Mouse (Mus musculus): Measurements from ENCODE around the gene Farsa. TPM values are rescaled to one million over a fixed set of nuclear protein-coding genes. Genes with fewer than 3 reads are reported as not detected.
A peak's percentile ranks its signal among the peaks of the same experiment; 100 is the strongest.

Farsa gene
- polyA plus RNA-seq, 1 experiment from 2014 or later, result 83.1 TPM

- peaks cover 56% of the 10 kb centered on the region for H3K4me1 ChIP-seq (replicated peaks)
- peak; percentile 100 for DNase-seq
- peak within 1 kb of the TSS; percentile 92 for H3K9ac ChIP-seq
Observed at GRCm38 (mm10) chr8:84846722-84847572, 9.8 kb upstream of the Farsa start, which contains the start of gene Calr. Calr (minus strand) TSS chr8:84846934.

GRCm38 (mm10) chr8:84847684-84848435 is 8.9 kb upstream of the Farsa start:
- peak overlapping the region; percentile 70 for H3K4me3 ChIP-seq (replicated peaks)
- H3K4me2 ChIP-seq, result peak overlapping the region; percentile 89
- H3K27ac ChIP-seq, result peak overlapping the region; percentile 97
- H3K36me3 ChIP-seq, result peaks cover 33% of the 10 kb centered on the region
- no peak for DNase-seq
- no peaks in the 10 kb centered on the region for H3K9me3 ChIP-seq (replicated peaks)
- ATAC-seq (ENCODE audit: low read depth), result no peak
- H3K9ac ChIP-seq, result peak overlapping the region; percentile 82
- H3K27me3 ChIP-seq, result no peaks in the 10 kb centered on the region
- peaks cover 48% of the 10 kb centered on the region for H3K4me1 ChIP-seq (replicated peaks)
- WGBS (ENCODE audit: insufficient replicate concordance), result 9% methylated on average over 6 of the region's 6 CpGs

More at GRCm38 (mm10) chr8:84846722-84847572, 9.8 kb upstream of the Farsa start, which contains the start of gene Calr:
- Histone ChIP-seq H3K27ac (peak within 1 kb of the TSS; percentile 97), H3K27me3 (no peaks in the 10 kb centered on the region), H3K9me3 (replicated peaks) (no peaks in the 10 kb centered on the region), H3K36me3 (peaks cover 42% of the 10 kb centered on the region), H3K4me3 (replicated peaks) (peak within 1 kb of the TSS; percentile 89), H3K4me2 (peak within 1 kb of the TSS; percentile 89)
- WGBS (ENCODE audit: insufficient replicate concordance), result under 1% methylated on average over 54 of the region's 55 CpGs
- ATAC-seq (ENCODE audit: low read depth), result peak; percentile 98

GRCm38 (mm10) chr8:84856434-84856833 is 355 bp upstream of the Farsa start:
- peaks cover 33% of the 10 kb centered on the region for H3K36me3 ChIP-seq
- H3K4me1 ChIP-seq (replicated peaks), result peaks cover 27% of the 10 kb centered on the region
- H3K4me3 ChIP-seq (replicated peaks), result peak overlapping the region; percentile 79
- H3K9me3 ChIP-seq (replicated peaks), result no peaks in the 10 kb centered on the region
- DNase-seq (no peak), ATAC-seq (ENCODE audit: low read depth) (peak; percentile 4; the same call in 1 of the 2 replicates)
- no peak overlapping the region for H3K9ac ChIP-seq
- H3K4me2 ChIP-seq, result no peak overlapping the region; the same call in 1 of the 2 replicates
- 89% methylated on average over 3 of the region's 3 CpGs for WGBS (ENCODE audit: insufficient replicate concordance)
- H3K27me3 ChIP-seq, result no peaks in the 10 kb centered on the region
- H3K27ac ChIP-seq, result no peak overlapping the region

GRCm38 (mm10) chr8:84871376-84872308 is 14.9 kb downstream of the Farsa start, which contains the start of gene Syce2:
Syce2 (plus strand) TSS chr8:84872111.
- Histone ChIP-seq H3K4me3 (replicated peaks) (peak within 1 kb of the TSS; percentile 70), H3K36me3 (peaks cover 40% of the 10 kb centered on the region), H3K9ac (peak within 1 kb of the TSS; percentile 82), H3K4me1 (replicated peaks) (peaks cover 48% of the 10 kb centered on the region), H3K9me3 (replicated peaks) (no peaks in the 10 kb centered on the region), H3K4me2 (peak within 1 kb of the TSS; percentile 100), H3K27ac (peak within 1 kb of the TSS; percentile 86), H3K27me3 (no peaks in the 10 kb centered on the region)
- DNase-seq (peak; percentile 82), ATAC-seq (ENCODE audit: low read depth) (peak; percentile 72)
- 8% methylated on average over 44 of the region's 46 CpGs for WGBS (ENCODE audit: insufficient replicate concordance)

GRCm38 (mm10) chr8:84872309-84872965 is 15.6 kb downstream of the Farsa start:
- Histone ChIP-seq H3K27ac (peak overlapping the region; percentile 86), H3K4me2 (peak overlapping the region; percentile 100), H3K9ac (peak overlapping the region; percentile 82), H3K4me1 (replicated peaks) (peaks cover 56% of the 10 kb centered on the region), H3K36me3 (peaks cover 34% of the 10 kb centered on the region), H3K9me3 (replicated peaks) (no peaks in the 10 kb centered on the region), H3K27me3 (no peaks in the 10 kb centered on the region), H3K4me3 (replicated peaks) (peak overlapping the region; percentile 70)
- ATAC-seq (ENCODE audit: low read depth), result peak; percentile 56
- WGBS (ENCODE audit: insufficient replicate concordance), result 3% methylated on average over 54 of the region's 54 CpGs
- peak; percentile 49 for DNase-seq

GRCm38 (mm10) chr8:84873016-84873415 is 16.2 kb downstream of the Farsa start:
- Histone ChIP-seq H3K36me3 (peaks cover 28% of the 10 kb centered on the region), H3K9me3 (replicated peaks) (no peaks in the 10 kb centered on the region), H3K27ac (peak overlapping the region; percentile 86), H3K4me2 (peak overlapping the region; percentile 100), H3K27me3 (no peaks in the 10 kb centered on the region), H3K4me1 (replicated peaks) (peaks cover 61% of the 10 kb centered on the region), H3K9ac (peak overlapping the region; percentile 82), H3K4me3 (replicated peaks) (peak overlapping the region; percentile 70)
- DNase-seq (no peak), ATAC-seq (ENCODE audit: low read depth) (no peak)
- 80% methylated on average over 4 of the region's 4 CpGs for WGBS (ENCODE audit: insufficient replicate concordance)

GRCm38 (mm10) chr8:84874339-84874738 is 17.6 kb downstream of the Farsa start:
- Histone ChIP-seq H3K36me3 (peaks cover 15% of the 10 kb centered on the region), H3K27ac (peak overlapping the region; percentile 86), H3K4me1 (replicated peaks) (peaks cover 71% of the 10 kb centered on the region), H3K4me3 (replicated peaks) (no peak overlapping the region), H3K9me3 (replicated peaks) (no peaks in the 10 kb centered on the region), H3K9ac (peak overlapping the region; percentile 37; the same call in 1 of the 2 replicates), H3K27me3 (no peaks in the 10 kb centered on the region), H3K4me2 (peak overlapping the region; percentile 100)
- DNase-seq, result no peak
- WGBS (ENCODE audit: insufficient replicate concordance), result 48% methylated on average over 3 of the region's 3 CpGs
- ATAC-seq (ENCODE audit: low read depth), result no peak

GRCm38 (mm10) chr8:84877297-84878035 is 20.7 kb downstream of the Farsa start:
- ATAC-seq (ENCODE audit: low read depth) (0 out of 2 replicates have a peak, but pooled peaks have one; percentile 12), DNase-seq (no peak)
- Histone ChIP-seq H3K27me3 (no peaks in the 10 kb centered on the region), H3K9me3 (replicated peaks) (no peaks in the 10 kb centered on the region), H3K36me3 (peaks cover 7% of the 10 kb centered on the region; the same call in 1 of the 2 replicates), H3K4me3 (replicated peaks) (no peak overlapping the region), H3K4me2 (no peak overlapping the region), H3K9ac (no peak overlapping the region), H3K4me1 (replicated peaks) (peaks cover 58% of the 10 kb centered on the region), H3K27ac (peak overlapping the region; percentile 45)
- 63% methylated on average over 3 of the region's 3 CpGs for WGBS (ENCODE audit: insufficient replicate concordance)

- no peak overlapping the region for H3K9ac ChIP-seq
- peaks cover 44% of the 10 kb centered on the region for H3K4me1 ChIP-seq (replicated peaks)
- ATAC-seq (ENCODE audit: low read depth), result peak; percentile 76
Observed at GRCm38 (mm10) chr8:84878915-84879314, 22.1 kb downstream of the Farsa start.

More at GRCm38 (mm10) chr8:84878915-84879314, 22.1 kb downstream of the Farsa start:
- Histone ChIP-seq H3K27me3 (no peaks in the 10 kb centered on the region), H3K36me3 (peaks cover 12% of the 10 kb centered on the region), H3K9me3 (replicated peaks) (no peaks in the 10 kb centered on the region), H3K4me3 (replicated peaks) (no peak overlapping the region), H3K27ac (no peak overlapping the region; the same call in 1 of the 2 replicates), H3K4me2 (no peak overlapping the region)
- WGBS (ENCODE audit: insufficient replicate concordance), result 44% methylated on average over 1 of the region's 1 CpGs
- no peak for DNase-seq

Measured in liver, embryonic 13.5 days (tissue).